Mouse (Mus musculus): ENCODE results near the gene Camp. TPM values are rescaled to one million over a fixed set of nuclear protein-coding genes. Genes with fewer than 3 reads are reported as not detected.
A peak's percentile ranks its signal among the peaks of the same experiment; 100 is the strongest.

Gene Camp
- not detected for total RNA-seq (2021)
- long read RNA-seq, experiment 1: 0 reads
- long read RNA-seq, experiment 2: 0 reads

DNA sequence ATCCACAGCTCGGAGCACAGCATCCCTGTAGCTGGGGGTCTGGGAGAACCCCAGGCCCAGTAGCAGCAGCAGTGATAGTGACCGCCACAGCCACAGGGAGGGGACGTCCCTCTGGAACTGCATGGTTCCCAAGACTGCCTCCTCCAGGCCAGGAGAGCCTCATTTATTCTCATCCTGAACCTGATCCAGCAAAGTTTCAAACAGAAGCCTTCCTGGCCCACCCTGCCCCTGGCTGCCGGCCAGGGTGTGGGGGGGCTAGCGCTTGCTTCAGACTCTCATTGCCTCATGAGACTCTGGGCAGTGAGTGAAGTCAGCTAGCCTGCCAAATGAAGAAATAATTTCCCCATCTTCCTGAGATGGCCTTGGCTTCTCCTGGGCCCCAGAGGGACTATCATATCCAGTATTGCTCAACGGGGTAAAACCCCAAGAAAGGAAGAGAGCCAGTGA lies at the start of gene Camp:
TSS of gene Camp (minus strand) at position 306 of the 447 bp plus-strand sequence.
- DNase-seq: peak; percentile 83 to 86

DNA sequence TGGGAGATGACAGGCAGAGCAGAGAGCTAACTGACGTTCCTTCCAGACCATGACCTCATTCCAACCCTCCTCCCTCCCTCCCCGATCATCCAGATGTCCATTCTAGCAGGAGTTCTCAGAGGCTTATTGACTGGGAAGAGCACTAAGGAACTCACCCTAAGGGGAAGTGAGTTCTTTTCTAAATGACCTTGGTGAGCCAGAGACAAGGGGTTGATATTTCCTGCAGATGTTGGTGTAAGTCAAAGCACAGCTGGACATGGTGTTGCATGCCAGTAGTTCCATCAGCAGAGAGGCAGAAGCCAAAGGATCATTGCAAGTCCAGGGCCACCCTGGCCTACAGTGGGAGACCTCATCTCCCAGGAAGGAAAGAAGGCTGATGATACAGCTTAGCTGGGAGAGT lies 48.6 kb upstream of the Camp start:
- DNase-seq: peak; percentile 61 to 80

DNA sequence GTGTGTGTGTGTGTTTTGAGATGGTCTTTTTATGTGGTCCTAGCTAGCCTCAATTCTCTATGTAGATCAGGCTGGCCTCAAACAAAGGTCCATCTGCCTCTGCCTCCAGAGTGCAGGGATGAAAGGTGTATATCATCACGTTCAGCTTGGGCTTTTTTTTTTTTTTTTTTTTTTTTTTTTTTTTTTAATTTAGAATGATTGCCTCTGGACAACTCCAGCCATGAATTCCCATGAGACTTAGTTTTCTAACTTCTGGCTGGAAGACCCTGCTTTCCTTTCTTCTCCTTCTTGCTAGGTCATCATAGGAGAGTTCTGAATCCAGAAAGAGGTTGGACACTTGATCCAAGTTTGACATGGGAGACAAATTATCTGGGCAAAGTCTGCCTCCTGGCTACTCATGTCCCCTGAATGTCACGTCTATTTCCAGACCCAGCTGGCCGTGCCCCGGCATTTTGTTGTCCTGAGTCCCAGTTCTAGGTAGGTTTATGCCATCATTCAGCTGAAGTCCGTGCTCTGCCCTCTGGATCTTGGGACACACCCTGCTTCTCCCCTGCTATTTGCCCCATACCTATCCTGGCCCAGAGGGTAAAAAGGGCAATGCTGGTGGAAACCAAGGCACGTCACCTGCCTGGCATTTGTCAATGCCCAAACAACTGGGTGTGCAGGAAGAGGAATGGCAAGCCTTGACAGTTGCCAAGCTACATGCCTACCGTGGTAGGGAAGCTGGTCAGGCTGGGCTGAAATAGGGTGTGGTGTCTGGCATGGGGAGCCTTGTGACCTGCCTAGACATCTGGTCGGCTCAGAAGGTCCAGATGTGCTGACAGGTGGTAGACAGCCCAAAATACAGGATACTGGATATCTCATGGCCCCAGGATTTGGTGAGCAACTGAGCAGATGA lies 47.1 kb upstream of the Camp start:
- peak; percentile 45 to 58 for DNase-seq

DNA sequence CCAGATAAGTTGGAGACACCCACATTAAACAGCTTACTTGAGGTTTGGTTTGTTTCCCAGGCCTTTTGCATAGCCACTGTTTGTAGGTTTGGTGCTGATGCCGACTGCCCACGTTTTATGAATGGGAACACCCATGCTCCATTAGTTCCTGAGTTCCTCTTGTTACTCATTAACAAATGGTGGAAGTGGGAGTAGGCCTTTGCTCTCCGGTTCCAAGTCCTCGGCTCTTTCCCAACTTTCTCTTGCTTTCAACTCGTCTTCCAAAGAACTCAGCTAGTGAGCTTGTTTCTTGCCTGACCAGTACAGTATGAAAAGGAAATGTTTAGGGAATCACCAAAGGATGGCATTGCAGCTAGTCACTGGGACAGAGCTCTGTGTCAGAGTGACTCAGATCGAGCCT lies 46.2 kb upstream of the Camp start:
- peak; percentile 65 to 81 for DNase-seq

DNA sequence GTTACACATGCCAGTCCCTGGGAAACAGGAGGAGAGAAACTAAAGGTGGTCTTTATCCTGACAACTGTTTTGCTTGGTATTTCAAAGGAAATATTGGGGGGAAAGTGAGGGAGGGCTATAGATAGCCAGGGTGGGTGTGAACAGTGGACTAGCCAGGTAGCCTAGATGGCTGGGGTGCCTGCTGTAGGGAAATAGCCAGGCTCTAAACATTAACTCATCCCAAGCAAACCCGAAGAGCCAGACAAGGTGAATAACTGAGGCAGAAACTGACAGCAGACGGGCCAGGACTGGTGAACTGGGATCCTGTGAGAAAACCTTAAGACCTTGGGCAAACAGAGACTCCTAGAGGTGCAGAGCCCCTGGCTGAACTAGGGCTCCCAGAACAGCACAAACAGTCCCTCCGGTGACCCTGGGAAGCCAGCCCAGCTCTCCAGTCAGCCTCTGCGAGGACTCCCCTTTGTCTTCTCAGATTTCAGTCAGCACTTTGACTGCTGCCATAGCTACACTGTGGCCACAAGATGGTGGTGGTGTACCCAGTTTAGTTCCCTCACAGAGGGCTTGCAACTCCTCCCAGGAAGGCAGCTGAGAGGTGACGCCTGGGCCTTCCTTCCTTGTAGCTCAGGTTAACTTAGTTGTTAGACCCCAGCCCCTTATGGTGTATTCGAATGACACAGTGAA lies 45.1 kb upstream of the Camp start:
- DNase-seq: peak; percentile 85 to 89

DNA sequence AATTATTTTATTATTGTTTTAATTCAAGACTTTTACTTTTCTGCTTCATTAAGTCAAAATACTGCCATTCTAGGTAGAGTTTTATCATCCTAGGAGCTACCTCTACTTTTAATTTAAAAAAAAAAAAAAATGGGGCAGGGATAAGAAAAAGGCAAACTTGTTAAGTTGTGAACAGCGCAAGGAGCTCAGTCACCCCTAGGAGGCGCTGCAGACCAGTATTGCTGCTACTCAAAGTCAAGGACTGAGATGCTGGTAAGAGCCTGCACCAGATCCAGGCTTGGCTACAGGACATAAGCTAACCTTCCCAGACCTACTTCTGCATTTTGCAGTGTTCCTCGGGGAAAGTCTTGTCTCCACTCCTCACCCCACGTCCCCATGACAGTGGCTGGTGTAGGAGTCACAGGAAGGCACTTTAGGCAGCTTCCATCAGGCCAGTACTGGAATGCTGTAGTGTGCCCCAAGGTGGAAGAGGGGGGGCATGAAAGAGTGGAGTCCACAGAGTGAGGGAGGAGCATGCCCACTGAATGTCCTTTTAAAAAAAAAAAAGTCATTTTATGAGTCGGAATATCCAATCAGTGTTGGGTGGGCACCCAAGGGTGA lies 43.3 kb upstream of the Camp start:
- peak; percentile 76 to 92 for DNase-seq

DNA sequence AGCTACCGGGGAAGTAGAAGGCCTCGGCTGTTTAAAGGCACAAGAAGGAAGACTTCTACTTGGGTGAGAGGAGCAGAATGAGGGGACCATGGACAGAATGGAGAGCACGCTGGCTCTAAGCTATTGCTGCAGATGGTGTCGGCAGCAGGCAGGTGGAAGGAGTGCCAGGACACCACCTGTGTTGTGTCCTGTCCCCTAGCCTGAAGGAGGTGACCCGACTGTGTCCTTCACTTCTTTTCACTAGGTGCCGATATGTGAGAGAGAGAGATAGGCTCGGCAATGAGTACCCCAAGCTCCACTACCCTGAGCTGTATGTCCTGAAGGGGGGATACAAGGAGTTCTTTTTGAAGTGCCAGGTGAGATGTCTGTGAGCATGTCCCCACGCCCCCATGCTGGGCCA lies 42.1 kb upstream of the Camp start:
- no peak for DNase-seq

DNA sequence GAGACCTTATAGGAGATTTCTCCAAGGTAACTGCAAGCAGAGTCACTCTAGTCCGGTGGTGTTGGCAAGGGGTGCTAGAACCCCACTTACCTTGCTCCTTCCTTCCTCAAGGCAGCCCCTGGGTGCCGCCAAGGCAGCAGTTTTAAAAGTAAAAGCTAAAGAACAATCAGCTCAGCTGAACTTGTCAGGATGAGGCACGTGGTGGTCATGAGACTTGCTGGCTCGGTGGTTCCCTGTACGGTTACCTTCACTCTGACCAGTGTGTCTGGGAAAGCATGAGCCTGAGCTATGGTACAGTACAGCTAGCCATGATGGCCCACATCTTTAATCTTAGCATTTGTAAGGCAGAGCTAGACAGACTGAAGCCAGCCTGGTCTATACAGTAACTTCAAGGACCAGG lies 37.9 kb upstream of the Camp start:
- DNase-seq: no peak

DNA sequence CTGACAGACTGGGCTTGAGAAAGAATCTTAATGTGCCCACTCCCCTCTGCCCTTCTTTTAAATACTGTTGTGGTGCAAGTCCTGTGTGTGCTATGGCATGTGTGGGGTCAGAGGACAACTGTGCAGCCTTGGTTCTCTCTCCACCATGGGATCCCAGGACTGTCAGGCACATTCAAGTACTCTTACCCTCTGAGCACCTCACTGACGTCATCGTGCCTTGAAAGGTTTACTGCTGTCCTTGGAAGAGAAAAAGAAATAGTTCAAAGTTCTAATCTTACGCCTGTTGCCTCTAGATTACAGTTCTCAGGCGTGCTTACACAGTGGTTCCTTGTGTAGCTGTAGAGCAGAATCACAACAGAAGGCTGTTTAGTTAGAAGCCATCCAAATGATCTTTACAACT lies 36.8 kb upstream of the Camp start:
- DNase-seq: no peak

DNA sequence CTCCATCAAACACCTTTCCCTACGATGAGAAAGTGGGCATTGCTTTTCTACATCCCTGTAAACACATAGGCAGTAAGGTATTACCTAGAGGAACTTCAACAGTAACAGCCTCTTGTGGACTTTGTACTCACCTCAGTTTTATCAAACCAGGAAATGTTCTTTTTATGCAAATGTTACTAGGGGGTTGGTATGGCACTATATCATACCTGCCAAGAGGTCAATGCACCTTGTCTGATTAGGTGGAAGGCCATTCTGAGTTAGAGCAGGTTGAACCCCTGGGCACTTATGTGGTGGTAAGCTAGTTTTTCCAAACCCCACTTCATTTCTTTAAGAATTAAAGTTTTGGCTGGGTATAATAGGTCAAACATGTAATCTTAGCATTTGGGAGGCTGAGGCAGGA lies 29.9 kb upstream of the Camp start:
- no peak for DNase-seq

DNA sequence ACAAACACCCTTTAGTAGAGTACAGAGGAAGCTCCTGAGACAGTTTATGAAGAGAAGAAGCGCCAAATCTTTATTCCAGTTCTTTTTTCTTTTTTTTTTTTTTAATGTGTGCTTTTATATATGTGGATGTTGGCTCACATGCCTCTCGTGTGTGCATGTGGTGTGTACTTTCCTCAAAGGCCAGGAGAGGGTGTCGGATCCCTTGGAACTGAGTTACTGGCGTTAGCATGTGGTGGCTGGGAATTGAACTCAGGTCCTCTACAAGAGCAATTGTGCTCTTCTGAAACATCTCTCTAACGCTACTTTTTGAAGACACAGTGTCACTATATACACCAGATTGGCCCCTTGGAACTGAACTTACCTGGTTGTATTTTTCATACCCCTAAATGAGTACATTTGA lies 28.2 kb upstream of the Camp start:
- no peak for DNase-seq

DNA sequence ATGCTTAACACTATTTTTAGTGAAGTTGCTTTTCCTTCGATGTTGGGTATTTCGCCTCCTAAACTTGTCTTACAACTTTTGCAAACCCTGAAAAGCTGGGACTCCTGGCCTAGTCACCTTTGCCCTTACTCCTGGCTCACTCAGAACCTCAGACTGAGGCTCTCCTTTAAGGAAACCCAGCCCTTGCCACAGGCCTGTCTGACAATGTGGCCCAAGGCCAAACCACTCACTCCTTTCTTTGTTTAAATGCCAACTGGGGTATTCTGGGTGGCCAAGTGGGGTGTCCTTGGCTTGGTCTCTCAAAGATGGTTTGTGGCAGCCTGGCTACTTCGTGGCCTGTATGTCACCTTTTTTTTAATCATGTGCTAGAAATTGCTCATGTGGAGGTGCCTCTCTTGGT lies 27.3 kb upstream of the Camp start:
- no peak for DNase-seq

DNA sequence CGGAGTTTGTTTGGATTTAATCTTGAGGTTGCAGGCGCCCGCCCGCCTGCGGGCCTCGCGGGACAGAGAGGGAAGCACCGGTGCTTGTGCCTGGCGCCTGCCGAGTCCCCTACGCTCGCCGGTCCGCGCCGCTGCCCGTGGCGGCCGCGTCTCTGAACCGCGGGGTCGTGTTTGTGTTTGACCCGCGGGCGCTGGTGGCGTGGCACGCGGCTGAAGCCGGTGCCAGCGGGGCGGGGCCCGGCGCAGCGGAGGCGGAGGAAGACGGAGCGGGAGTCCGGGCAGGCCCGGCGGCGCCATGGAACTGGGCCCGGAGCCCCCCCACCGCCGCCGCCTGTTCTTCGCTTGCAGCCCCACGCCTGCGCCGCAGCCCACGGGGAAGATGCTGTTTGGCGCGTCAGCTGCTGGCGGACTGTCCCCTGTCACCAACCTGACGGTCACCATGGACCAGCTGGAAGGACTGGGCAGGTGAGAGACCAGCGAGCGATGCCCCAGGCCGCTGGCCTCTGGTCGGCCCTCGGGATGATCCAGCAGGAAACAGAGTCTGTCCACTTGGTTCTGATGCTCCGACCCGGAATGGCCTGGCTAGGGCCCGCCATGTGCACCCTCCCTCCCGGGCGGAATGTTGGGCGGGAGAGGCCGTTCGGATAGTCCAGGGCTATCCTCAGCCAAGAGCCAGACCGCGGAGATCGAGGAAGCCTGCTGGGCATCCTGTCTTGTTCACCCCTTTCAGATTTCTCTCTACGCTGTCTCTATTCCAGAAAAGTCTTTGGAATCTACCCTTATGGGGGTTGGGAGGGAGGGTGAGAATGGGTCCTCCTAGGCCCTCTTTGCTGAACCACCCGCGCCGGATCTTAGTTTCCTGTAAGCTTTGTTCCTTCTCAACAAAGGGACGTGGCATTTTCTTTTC lies 26.5 kb upstream of the Camp start:
- DNase-seq: peak; percentile 65 to 70

DNA sequence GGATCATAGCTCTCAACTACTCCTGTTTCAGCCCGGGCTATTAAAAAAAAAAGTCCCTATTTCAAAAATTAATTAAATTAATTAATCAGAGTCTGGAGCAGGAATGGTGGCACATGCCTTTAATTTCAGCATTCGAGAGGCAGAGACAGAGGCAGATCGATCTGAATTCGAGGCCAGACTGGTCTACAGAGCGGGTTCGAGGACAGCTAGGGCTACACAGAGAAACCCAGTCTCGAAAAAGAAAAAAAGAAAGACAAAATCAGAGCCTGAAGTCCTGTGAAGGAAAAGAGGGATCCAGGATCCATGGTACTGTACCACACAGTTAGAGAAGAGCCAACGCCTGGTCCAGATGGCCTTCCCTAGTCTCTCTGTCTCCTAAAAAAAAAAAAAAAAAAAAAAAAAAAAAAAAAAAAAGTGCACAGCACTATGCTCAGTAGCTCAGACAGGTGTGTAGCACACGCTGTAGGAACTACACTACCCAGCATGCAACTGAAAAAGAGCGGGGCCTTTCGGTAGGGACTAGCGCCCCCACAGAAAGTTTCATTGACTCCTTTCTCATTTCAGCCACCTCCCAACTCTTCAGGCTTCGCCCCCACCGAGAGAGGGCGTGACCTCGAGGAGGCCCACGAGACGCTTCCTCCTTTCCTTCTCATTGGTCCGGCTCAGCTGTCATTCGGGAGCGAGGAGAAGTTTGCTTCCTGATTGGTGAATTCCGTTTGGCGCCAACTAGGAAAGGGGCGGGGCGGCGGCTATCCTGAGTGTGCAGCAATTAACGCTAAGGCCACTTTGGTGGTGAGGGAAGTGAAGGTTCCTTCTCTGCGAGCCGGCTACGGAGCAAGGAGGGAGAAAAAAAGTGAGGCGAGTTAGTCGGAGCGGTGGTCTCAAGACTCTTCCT lies 25.6 kb upstream of the Camp start, which contains the start of gene Cdc25a:
TSS of gene Cdc25a (plus strand) at position 783 of the 895 bp plus-strand sequence.
- peak; percentile 99 for DNase-seq

DNA sequence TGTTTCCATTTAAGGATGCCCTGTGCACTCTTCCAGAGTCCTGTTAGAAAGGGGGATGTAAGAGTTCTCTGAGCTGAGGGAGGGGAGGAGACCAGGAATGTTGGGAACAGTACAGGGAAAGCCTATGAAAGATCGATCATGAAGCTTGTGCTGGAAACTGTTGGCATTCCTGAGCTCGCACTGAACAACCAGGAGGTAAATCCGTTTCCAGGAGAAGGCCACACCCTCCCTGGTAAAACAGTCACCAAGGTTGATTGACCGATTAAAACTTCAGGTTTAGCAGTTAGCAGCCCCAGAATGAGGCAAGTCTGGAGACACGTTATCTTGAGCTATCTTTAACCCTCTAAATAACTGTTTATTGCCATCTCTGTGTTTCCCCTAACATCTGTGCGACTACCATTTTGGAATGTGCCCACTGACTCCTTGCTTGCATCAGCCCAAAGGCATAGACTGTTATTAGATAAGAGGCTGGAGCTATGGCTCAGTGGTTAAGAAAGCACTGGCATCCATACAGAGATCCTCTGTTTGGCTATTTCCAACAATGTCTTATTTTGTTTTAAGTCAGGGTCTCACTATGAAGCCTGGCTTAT lies 21.7 kb upstream of the Camp start:
- no peak for DNase-seq

DNA sequence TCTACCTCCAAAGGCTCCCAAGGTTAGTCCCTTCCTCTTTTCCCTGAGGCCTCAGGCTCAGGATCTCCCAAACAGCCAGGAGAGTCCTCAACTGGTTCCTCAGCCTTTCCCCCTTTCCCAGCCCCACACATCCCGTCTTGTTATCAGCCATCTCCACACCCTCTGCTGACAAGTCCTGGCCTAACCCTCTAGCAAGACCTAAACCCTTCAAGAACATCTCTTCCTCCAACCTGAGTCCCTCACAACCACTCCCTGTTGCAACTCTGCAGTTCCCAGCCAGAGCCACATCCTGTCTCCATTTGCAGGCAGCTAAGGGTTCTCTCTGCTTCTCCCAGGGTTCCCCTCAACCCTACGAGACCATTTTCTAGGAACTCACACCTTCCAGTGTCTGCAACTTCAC lies 16.8 kb upstream of the Camp start:
- no peak for DNase-seq

DNA sequence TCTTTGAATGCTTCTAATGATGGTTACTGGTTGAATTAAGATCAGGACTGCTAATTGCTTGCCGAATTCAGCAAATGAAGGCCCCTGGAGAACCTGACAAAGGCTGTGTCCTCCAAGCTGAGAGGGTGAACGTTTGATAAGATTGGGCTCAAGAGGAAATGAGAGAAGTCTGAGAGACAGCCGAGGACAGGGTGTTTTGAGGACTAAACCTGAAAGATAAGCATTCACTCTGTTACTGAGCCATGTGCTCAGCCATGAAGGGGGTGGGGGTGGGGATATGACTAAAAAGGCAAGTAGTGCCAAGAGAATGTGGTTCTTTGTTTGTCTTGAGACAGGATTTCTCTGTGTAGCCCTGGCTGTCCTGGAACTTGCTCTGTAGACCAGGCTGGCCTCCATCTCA lies 13.7 kb upstream of the Camp start:
- no peak for DNase-seq

DNA sequence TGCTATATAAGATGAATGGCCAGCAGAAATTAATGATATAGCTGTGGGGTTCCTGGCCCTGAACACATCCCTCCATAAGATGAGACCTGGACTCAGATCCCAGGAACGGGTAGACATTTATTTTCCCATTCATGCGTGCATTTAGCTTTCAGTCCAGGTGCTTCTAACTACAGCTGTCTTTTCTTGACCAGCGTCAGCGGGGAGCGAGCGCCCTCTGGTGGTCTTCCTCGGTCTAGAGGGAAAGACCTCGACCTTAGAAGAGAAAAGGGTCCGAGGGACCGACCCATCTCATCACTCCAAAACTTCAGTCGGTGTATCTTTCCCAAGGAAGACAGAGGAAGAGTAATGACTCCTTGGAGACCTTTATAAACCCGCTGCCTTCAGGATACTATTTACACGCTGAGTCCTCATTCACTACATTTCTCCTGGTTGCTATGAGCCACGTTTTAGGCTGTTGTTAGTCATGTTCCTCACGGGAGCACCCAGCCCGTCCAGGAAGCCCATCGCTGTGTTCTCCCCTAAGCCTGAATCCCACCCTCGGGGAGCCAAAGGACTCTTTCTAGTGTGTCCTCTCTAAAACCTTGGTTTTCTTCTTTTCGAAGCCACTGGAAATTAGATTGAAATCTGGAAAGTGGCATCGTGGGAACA lies 13.1 kb upstream of the Camp start:
- DNase-seq: peak; percentile 66 to 93

DNA sequence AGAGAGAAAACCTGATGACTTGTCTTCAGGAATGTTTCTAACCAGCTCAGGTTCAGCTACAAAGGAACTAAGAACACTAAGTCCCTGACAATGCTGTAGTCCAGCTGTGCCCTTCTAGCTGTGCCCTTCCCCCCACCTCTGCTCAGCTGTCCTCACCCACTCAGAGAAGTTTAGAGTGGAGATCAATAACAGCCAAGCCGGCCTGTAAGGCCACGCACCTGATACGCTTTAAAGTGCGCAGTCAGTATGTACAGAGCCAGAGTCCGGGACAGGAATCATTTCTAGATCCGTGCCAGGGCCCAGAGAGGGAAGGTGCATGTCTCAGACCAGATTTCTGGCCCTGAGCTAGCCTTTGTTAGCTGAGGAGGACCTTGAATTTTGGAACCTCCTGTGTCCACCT lies 6.5 kb upstream of the Camp start:
- DNase-seq: no peak

DNA sequence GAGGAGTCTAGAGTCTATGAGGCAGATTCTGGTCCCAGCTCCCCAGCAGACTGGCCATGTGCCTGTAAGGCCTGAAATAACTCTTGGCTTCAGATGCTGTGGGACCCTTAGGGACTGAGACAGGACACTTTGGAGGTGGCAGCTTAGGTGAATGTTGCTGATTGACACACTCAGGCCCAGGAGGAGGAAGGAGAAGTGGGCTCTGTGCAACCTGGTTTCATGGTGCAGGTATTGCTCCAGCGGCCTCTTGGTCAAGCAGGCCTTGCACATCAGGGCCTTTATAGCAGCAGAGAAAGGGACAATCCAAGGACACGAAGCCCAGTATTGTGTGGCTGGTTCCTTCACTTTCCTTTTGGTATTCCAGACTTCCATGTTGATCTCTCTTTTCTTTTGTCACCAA lies 4.9 kb upstream of the Camp start:
- no peak for DNase-seq
